Mouse (Mus musculus) adrenal gland, postnatal 25 days (tissue): ENCODE measurements around the gene Vmac. TPM values are rescaled to one million over a fixed set of nuclear protein-coding genes. Genes with fewer than 3 reads are reported as not detected.

Source experiments
- DNase-seq: peaks from one replicate; pipeline ENCODE4 v3.0.0; 2021; ENCODE audit warnings: mixed read lengths
- total RNA-seq: library from RNA; stranded (reverse); gene quantifications from 2 replicates; pipeline ENCODE4 v1.2.3, GENCODE M21; 2021

Gene Vmac
- total RNA-seq, 1 experiment from 2014 or later, result 29.1 TPM

DNA sequence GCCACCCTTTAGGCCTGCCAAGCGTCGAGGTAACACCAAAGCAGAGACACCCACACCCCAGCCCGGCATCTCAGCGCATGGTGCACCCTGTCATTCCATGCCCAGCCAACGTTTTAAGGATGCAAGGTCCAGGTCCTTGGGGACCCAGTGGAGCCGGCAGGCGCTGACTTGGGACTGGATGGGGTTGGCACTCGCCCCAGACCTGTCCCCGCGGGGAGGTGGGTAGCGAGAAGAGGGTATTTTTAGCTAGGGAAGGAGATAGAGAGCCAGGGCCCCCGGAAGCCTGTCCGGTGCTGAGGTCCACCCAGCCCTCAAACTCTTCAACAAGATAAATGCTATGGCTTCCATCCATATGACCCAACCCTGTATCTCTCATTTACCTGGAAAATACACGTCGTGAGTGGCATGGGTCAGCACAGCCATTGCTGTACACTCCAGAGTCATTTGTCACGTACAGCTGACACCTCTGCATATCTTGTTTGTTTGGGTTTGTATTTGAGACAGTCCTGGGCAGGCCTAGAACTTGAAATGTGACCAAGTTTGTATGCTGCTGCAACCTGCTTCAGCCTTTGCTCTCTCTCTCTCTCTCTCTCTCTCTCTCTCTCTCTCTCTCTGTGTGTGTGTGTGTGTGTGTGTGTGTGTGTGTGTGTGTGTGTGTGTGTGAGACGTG, 22.4 kb upstream of the Vmac start:
- no peak for DNase-seq

- no peak for DNase-seq
Observed at GRCm38 (mm10) chr17:56738221-56738620, 20.4 kb upstream of the Vmac start.

GRCm38 (mm10) chr17:56736534-56736933, 18.7 kb upstream of the Vmac start:
- no peak for DNase-seq

DNA sequence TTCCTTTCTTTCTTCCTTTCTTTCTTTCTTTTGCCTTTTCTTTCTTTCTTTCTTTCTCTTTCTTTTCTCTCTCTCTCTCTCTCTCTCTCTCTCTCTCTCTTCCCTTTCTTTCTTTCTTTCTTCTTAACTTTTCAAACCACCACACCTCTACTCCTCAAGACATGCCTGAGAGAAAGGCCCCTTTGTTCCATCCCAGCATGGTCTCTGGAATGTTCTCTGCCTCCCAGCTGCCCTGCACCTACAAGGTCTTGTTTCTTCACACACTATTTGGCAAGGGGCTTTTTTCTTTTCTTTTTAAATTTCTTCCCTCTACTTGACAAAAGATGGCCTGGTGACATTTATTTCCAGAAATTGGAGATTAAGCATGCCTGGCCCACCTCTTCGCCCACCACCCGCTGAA, 11.8 kb upstream of the Vmac start:
- DNase-seq, result no peak

DNA sequence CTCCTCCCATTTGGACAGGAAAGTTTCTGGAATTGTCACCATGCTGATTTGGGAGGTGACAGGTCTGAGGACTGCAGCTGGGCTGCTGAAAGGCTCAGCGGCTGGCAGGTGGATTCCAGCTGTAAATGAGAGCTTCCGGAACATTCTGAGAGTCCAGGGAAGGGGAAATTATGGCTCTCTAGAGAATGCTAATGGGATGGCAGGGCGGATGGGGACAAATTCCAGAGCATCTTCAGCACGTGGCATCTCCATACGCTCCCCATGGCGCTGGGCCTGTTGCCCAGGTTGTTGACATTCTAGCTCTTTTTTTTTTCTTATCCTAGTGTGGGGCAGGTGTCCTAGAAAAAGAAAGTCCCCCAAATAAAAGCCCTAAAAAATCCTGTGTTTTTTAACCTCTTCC, 11.3 kb upstream of the Vmac start:
- DNase-seq, result no peak

GRCm38 (mm10) chr17:56728117-56728516, 10.3 kb upstream of the Vmac start:
- DNase-seq, result no peak

GRCm38 (mm10) chr17:56727659-56728058, 9.8 kb upstream of the Vmac start:
- no peak for DNase-seq

DNA sequence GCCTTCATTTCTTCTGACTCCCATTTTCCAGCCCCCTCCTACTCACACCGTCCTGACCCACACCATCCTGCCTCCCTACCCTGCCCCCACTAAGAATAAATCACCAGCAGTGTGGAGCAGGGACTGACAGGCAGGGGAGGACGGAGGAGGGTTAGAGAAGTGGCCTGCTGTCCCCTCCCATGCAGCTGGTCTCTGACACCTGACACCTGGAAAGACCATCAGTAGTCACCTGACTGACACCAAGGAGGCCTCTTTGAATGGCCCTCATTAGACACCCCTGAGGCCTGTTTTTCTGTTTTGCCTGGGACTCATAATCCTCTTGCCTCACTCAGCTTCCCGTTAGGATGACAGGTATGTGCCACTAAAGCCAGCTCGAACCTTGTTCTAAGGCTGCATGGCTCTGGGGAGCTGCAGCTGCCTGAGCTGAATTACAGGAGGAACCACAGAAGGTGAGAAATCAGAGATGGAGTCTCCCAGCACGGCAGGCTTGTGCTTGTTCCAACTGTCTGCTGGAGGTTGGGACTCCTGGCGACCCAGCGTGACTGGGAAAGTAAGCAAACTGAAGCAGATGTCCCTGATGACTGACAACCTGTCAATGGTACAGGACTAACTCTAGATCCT, 9.3 kb upstream of the Vmac start:
- no peak for DNase-seq

DNA sequence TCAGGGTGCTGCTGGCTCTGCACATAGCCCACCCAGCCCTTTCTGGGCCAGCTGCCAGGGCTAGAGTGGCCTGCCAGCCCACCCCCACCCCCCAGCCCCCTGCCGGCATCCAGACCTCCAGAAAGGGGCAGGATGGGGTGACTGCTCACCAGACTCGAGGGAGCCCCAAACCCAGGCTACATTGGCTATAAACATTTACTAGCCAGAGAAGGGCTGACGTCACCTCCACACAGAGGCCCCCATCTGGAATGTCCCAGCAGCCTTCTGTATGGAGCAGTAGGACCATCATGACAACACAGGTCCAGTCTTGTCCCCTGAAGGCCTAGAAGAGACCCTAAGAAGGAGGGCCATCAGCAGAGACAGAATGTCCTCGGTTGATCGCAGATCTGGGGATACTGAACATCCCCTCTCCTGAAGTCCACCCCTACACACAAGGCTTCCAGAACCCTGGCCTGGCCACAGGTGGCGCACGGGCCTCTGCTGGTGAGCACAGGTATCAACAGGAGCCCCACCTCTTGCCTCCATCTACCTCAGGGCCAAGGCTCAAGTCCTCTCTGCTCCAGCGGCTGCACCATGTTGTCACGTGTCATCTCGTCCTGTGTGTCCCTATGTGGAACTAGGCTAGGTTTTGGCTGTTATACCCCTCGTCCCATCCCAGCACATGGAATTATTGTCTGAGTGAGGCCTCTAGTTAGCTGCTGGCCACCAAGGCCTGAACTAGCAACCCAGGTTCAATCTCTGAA, 5.8 kb upstream of the Vmac start:
- no peak for DNase-seq

DNA sequence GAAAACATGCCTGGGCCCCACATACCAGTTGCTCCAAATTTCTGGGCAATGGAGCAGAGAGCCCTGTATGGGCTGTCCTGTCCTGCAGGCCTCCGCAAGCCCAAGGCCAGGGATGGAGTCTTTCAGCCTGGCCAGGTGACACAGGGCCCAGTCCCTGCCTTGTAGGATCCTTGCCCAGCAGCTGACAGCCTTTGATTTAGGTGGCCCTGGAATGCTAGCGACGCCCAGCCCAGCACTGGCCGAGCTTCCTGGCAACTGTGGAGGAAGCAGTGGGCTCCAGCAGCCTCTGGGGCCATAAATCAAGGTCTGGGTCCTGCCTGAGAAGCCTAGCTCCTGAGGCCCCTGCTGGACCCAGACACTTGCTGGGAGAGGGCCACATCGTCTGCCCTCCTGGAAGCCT, 4.6 kb upstream of the Vmac start:
- DNase-seq, result peak; percentile 59

DNA sequence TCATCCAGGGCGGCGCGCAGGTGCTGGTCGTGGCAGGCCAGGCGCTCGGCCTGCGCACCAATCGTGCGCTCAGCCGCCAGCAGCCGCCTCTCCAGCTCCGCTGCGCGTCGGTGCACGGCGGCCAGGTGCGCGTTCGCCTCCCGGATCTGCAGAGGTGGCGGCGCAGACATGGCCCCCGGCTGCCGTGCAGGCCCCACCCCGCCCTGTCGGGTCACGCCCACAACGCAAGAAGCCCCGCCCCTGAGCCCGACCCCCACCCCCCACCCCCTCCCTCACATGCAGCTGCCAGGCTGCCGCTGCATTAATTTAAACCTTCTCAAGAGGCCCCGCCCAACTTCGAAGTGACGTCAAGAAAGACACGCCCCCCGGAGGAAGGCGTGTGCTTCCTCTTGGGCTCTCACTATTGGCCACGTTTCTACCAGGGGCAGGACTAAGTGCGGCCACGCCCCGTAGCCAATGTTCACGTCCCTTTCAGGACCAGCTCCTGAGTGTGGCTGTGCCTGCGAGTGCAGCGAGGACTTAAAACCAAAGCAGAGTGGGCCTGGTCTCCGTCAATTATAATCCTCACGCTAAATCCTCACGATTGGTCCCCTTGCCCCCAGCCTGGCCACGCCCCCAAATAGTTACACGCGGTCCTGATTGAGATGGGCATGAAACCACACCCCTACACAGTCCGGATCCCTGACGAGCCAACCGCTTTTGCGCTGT, 1.0 kb downstream of the Vmac start:
- DNase-seq, result peak; percentile 92

DNA sequence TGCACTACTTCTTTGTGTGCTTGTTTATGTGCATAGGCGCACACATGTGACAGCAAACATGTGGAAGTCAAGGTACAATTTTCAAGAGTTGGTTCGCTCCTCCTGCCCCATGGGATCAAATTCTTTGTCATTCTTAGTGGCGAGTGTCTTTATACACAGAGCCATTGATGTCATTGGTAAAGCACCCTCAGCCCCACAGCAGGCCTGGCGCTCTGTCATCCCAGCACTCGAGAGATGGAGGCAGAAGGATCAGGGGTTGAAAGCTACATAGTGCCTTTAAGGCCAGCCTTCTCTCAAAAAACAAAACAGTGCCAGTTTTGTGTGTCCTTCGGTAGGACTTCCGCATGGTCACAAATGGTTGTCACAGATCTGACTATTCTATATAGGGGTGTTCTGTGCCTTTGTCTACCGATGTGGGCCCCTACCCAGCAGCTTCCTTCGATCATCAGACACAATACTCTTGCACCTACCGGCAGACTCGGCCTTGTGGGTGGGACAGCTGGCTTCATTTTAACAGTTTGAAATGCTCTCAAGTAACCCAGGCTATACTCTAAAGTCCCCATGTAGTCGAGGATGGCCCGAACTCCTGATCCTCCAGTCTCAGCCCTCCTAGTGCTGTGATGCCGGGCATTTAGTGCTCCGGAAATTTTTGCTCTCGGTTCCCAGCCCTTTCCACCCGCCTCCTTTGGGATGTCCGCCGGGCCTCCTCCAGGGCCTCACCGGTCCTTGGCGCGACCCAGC, 1.7 kb downstream of the Vmac start:
- no peak for DNase-seq

GRCm38 (mm10) chr17:56715360-56715759, 2.5 kb downstream of the Vmac start:
- DNase-seq, result no peak

DNA sequence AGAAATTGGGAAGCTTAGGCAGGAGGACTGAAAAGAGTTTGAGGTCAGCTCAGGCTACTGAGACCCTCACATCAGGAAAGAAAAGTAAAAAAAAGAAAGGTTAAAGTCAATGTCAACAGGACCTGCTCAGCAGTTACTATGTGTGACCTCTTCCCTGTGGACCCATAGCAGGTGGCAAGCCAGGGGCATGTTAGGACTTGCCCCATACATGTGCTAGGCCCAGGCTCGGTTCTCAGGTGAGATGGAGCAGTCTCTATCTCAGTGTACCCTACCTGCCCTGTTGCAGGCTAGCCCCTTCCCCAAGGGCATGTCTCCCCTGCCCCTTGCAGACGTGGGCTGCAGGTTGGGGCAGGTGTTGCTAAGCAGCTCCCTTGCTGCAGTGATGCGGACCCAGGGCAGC, 8.1 kb downstream of the Vmac start:
- DNase-seq, result no peak

GRCm38 (mm10) chr17:56708692-56709091, 9.1 kb downstream of the Vmac start:
- no peak for DNase-seq

DNA sequence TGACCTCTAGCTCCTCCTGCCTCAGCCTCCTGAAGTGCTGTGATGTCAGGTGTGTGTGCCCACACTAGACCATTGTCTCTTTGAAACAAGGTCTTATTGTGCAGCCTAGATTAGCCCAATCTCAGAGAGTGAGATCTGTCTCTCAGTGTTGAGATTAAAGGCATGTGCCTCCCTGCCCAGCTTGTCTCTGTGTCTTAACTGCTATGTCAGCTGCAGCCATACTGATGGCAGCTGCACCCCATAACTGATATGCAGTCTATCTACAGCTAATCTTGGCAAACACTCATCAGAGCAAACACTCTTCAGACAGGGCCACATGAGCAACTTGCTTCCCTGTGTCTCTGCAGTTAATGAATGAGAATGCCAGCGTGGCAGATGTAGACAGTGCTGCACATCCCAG, 11.3 kb downstream of the Vmac start:
- DNase-seq, result no peak

- DNase-seq, result no peak
Observed at GRCm38 (mm10) chr17:56703038-56703437, 14.8 kb downstream of the Vmac start.

DNA sequence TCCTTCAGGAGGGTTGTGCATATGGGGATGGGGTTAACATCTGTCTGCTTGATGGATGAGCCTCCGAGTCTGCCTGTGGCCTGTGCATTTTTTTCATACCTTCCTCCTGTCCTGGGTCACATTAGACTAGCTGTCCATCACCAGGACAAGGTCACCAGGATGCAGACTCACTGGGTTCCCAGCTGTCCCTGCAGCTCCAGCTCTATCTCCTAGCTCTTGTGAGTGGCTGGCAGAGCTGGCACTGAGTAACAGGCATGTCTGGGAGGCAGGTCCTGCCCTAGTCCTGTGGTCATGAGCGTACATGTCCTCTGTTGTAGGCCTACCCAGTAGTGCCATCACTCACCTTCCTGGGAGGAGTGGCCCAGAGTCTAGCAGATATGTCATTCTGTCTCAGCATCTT, 17.4 kb downstream of the Vmac start:
- no peak for DNase-seq

DNA sequence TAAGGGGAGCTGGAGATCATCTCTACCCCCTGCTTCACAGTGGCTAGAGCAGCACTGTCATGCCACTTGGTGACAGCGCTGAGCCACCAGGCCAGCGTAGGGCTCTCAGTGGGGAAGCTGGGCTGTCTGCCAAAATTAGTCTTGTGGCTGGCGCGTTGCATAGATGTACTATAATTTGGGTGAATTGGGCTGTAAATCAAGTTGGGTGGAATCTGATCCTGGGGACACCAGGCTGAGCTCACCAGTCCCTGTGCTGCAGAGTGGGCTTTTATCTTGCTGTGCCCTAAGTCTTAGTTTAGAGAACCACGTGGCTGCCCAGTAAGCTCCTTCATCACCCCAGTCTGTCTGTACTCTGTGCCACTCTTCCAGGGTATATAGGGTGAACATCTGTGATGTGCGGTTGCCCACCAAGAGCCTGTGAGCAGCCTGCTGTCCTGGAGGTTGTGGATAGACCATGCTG, 23.9 kb downstream of the Vmac start:
- peak; percentile 76 for DNase-seq

- no peak for DNase-seq
Observed at GRCm38 (mm10) chr17:56693395-56693794, 24.4 kb downstream of the Vmac start.

GRCm38 (mm10) chr17:56688689-56689088, 29.1 kb downstream of the Vmac start:
- no peak for DNase-seq

- no peak for DNase-seq
Observed at GRCm38 (mm10) chr17:56688045-56688444, 29.8 kb downstream of the Vmac start.
